Mouse (Mus musculus) lung, adult 2 months (tissue): ENCODE measurements at regions not wholly inside any gene's neighbourhood (a gene's known extent, or its start where the extent isn't known, plus 50 kb on each side); places are given as distances from the start of the nearest gene placed in this dataset.

Experiments
- CTCF ChIP-seq: fragments of 200-500 bp; IDR thresholded peaks from 2 replicates; pipeline ENCODE4 v1.5.1; 2011; ENCODE audit warnings: mild to moderate bottlenecking, low read length, control low read depth; ENCODE audit not compliant: insufficient read depth
- POLR2A ChIP-seq: fragments of 200-500 bp; IDR thresholded peaks from 2 replicates; pipeline ENCODE4 v1.6.1; 2011; ENCODE audit warnings: low read depth, mild to moderate bottlenecking, control low read depth, low read length, borderline replicate concordance; ENCODE audit errors: extremely low read depth

DNA sequence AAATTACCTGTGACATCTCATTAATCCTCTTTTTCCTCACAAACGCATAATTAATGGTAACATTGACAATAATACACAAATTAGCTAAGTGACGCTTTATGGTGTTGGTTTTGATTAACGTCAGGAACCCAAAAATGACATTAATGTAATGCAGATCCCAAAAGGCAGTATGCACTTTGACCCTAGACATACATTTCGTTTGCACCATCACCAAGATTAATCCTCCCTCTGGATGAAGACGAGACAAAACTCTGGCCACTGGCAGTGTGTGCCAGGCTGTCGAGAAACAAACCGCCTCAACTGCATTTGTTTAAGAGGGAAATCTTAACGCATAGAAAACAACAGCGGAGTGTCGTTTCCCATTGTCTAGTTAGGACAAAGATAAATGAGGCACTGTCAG is 72.0 kb upstream of the BC052040 start:
- TF ChIP-seq CTCF, result no peak
- no peak for TF ChIP-seq POLR2A
